Mouse (Mus musculus) G1E (cell line): ENCODE data around the gene Psmb7. TPM values are rescaled to one million over a fixed set of nuclear protein-coding genes. Genes with fewer than 3 reads are reported as not detected.

Experiments used
- ATAC-seq: 2 replicates; pipeline ENCODE4 v1.8.0; 2016; ENCODE audit warnings: mild to moderate bottlenecking; ENCODE audit not compliant: insufficient number of reproducible peaks, poor library complexity, low FRiP score, severe bottlenecking; ENCODE audit errors: extremely low read depth
- DNase-seq: peaks from one replicate; pipeline ENCODE4 v3.0.0; 2012; ENCODE audit warnings: low spot score
- H3K27me3 ChIP-seq: 2 replicates; pipeline ENCODE4 v1.6.1; 2012; ENCODE audit warnings: mild to moderate bottlenecking, low read length, inconsistent platforms; ENCODE audit not compliant: insufficient read depth
- H3K36me3 ChIP-seq: replicated peaks from 2 replicates; pipeline ENCODE3; 2012; ENCODE audit warnings: mild to moderate bottlenecking, inconsistent platforms
- H3K4me1 ChIP-seq: 2 replicates; pipeline ENCODE4 v1.6.1; 2012; ENCODE audit warnings: low read depth, low read length, inconsistent platforms, mixed read lengths; ENCODE audit not compliant: insufficient read depth
- H3K4me3 ChIP-seq: 2 replicates; pipeline ENCODE4 v1.5.1; 2012; ENCODE audit warnings: low read depth, mild to moderate bottlenecking, inconsistent platforms, low read length, moderate library complexity, mixed read lengths
- H3K9me3 ChIP-seq: replicated peaks from 2 replicates; pipeline ENCODE4 v1.6.1; 2012; ENCODE audit warnings: inconsistent platforms
- CTCF ChIP-seq: IDR thresholded peaks from 2 replicates; pipeline ENCODE4 v1.5.1; 2012; ENCODE audit warnings: low read depth, low read length, inconsistent platforms, mixed read lengths
- GATA1 ChIP-seq: IDR thresholded peaks from 2 replicates; pipeline ENCODE4 v1.6.1; 2012; ENCODE audit warnings: borderline replicate concordance, low read length, inconsistent platforms, mixed read lengths
- GATA2 ChIP-seq: IDR thresholded peaks from 2 replicates; pipeline ENCODE4 v1.6.1; 2012; ENCODE audit warnings: low read depth, low read length, inconsistent platforms, borderline replicate concordance
- POLR2AphosphoS5 ChIP-seq: IDR thresholded peaks from 2 replicates; pipeline ENCODE4 v1.6.1; 2012; ENCODE audit warnings: low read depth, low read length, inconsistent platforms; ENCODE audit not compliant: insufficient replicate concordance
- TAL1 ChIP-seq: conservative IDR thresholded peaks from 2 replicates; pipeline ENCODE4 v1.6.1; 2012; ENCODE audit warnings: low read depth, low read length, inconsistent platforms, mixed read lengths
- polyA plus RNA-seq: library from polyadenylated mRNA; stranded (reverse); fragments of >175 nt; gene quantifications from 2 replicates; pipeline ENCODE4 v1.2.3, GENCODE M21; 2012
- total RNA-seq, 2 experiments: library from RNA; stranded (forward) in 1 of 2; stranded (reverse) in 1 of 2; fragments of 200-1000 nt in 1 of 2; fragments of >200 nt in 1 of 2; fragmentation: Nextera tagmentation in 1 of 2; gene quantifications; 2 replicates each; pipeline ENCODE4 v1.2.3; 2014 to 2017

Psmb7 gene
- total and polyA plus RNA-seq, 3 experiments = 15.2 to 261 (median 114) TPM

- TF ChIP-seq POLR2AphosphoS5 (no peak), CTCF (no peak), TAL1 (no peak), GATA1 (no peak), GATA2 (no peak)
- Histone ChIP-seq H3K4me3 (no peak overlapping the region), H3K27me3 (no peaks in the 10 kb centered on the region), H3K4me1 (peaks cover 20% of the 10 kb centered on the region), H3K9me3 (no peaks in the 10 kb centered on the region), H3K36me3 (peaks cover 97% of the 10 kb centered on the region)
- DNase-seq (no peak), ATAC-seq (no peak)
Measured at GRCm38 (mm10) chr2:38578602-38579521, 65.0 kb downstream of the Psmb7 start.

GRCm38 (mm10) chr2:38574697-38575096, 69.2 kb downstream of the Psmb7 start:
- H3K27me3 ChIP-seq = no peaks in the 10 kb centered on the region
- H3K4me1 ChIP-seq = peaks cover 35% of the 10 kb centered on the region
- no peak for DNase-seq
- no peak overlapping the region for H3K4me3 ChIP-seq
- peaks cover 100% of the 10 kb centered on the region for H3K36me3 ChIP-seq
- no peaks in the 10 kb centered on the region for H3K9me3 ChIP-seq
- no peak for ATAC-seq
- TF ChIP-seq POLR2AphosphoS5 = no peak
- no peak for TF ChIP-seq TAL1
- no peak for TF ChIP-seq GATA1
- TF ChIP-seq GATA2 = no peak
- TF ChIP-seq CTCF = no peak

GRCm38 (mm10) chr2:38571971-38572601, 71.8 kb downstream of the Psmb7 start:
- ATAC-seq (no peak), DNase-seq (no peak)
- Histone ChIP-seq H3K4me3 (no peak overlapping the region), H3K36me3 (peaks cover 100% of the 10 kb centered on the region), H3K4me1 (peaks cover 41% of the 10 kb centered on the region), H3K9me3 (no peaks in the 10 kb centered on the region), H3K27me3 (no peaks in the 10 kb centered on the region)
- TF ChIP-seq GATA2 (no peak), CTCF (no peak), TAL1 (no peak), POLR2AphosphoS5 (no peak), GATA1 (no peak)

GRCm38 (mm10) chr2:38562596-38562995, 81.3 kb downstream of the Psmb7 start:
- H3K36me3 ChIP-seq = peaks cover 81% of the 10 kb centered on the region
- no peak overlapping the region for H3K4me3 ChIP-seq
- no peaks in the 10 kb centered on the region for H3K9me3 ChIP-seq
- TF ChIP-seq GATA2 = no peak
- no peak for TF ChIP-seq GATA1
- TF ChIP-seq TAL1 = no peak
- ATAC-seq (no peak), DNase-seq (no peak)
- H3K27me3 ChIP-seq = no peaks in the 10 kb centered on the region
- peaks cover 12% of the 10 kb centered on the region for H3K4me1 ChIP-seq

- peaks cover 87% of the 10 kb centered on the region for H3K36me3 ChIP-seq
- no peak for ATAC-seq
- DNase-seq = no peak
- no peak overlapping the region for H3K4me3 ChIP-seq
- H3K27me3 ChIP-seq = no peaks in the 10 kb centered on the region
- H3K4me1 ChIP-seq = peaks cover 25% of the 10 kb centered on the region
- H3K9me3 ChIP-seq = no peaks in the 10 kb centered on the region
- no peak for TF ChIP-seq GATA2
- TF ChIP-seq CTCF = no peak
- TF ChIP-seq TAL1 = no peak
- TF ChIP-seq POLR2AphosphoS5 = no peak
- no peak for TF ChIP-seq GATA1
Measured at GRCm38 (mm10) chr2:38560296-38561227, 83.3 kb downstream of the Psmb7 start.

GRCm38 (mm10) chr2:38556721-38557120, 87.2 kb downstream of the Psmb7 start:
- Histone ChIP-seq H3K36me3 (peaks cover 95% of the 10 kb centered on the region), H3K4me3 (no peak overlapping the region), H3K9me3 (no peaks in the 10 kb centered on the region), H3K4me1 (peaks cover 47% of the 10 kb centered on the region), H3K27me3 (no peaks in the 10 kb centered on the region)
- TF ChIP-seq TAL1 (no peak), POLR2AphosphoS5 (no peak), GATA2 (no peak), GATA1 (no peak)
- ATAC-seq (no peak), DNase-seq (no peak)
